Mouse (Mus musculus): ENCODE data around the gene AK157302.

DNA sequence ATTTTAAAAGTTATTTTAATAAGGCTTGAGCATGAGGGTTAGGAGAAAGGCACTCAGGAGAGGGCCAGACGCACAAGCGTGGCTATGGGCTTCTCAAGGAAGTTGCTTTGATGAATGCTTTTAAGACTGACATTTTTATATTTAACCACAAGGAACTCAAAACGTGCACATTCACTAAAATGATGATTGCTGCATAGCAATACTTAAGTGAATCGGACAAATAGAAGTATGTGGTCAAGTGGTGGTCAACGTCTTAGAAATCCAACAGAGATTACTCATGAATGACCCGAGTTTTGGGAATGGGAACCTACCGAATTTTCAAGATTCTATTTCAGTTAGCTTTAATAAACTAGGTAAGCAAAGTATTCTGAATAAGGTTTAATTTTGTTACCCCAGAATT is 35.1 kb downstream of the AK157302 start:
- TF ChIP-seq POLR2A (IDR thresholded peaks at IDR 0.05; ENCODE audit: control insufficient read depth, extremely low read depth, insufficient read depth, low read length, poor library complexity) (no peak), CTCF (IDR thresholded peaks at IDR 0.05; ENCODE audit: borderline replicate concordance, control insufficient read depth, extremely low read depth, insufficient read depth, low read length, poor library complexity) (no peak)

All from thymus, adult 2 months (tissue).